Mouse (Mus musculus): ENCODE data around the gene Htr1d.
A peak's percentile ranks its signal among the peaks of the same experiment; 100 is the strongest.

GRCm38 (mm10) chr4:136454850-136455260, 31.5 kb downstream of the Htr1d start:
- TF ChIP-seq POLR2AphosphoS5 (IDR thresholded peaks at IDR 0.05; ENCODE audit: borderline replicate concordance, low read depth, low read length) (no peak), CTCF (IDR thresholded peaks at IDR 0.05 in 2 of 3, conservative IDR thresholded peaks at IDR 0.05 in 1 of 3; ENCODE audit: control insufficient read depth in 1 of 3, insufficient read depth in 1 of 3, low read depth in 2 of 3, low read length in 3 of 3, poor library complexity in 1 of 3, severe bottlenecking in 1 of 3) (peak; percentile 83 to 92 (median 91)), POLR2AphosphoS2 (IDR thresholded peaks at IDR 0.05; ENCODE audit: low read length) (no peak), JUND (IDR thresholded peaks at IDR 0.05; ENCODE audit: low read depth, low read length) (no peak), POLR2A (IDR thresholded peaks at IDR 0.05; ENCODE audit: control insufficient read depth in 1 of 2, insufficient read depth in 1 of 2, low read depth in 1 of 2, low read length in 2 of 2, poor library complexity in 1 of 2) (no peak), TCF12 (IDR thresholded peaks at IDR 0.05; ENCODE audit: low read depth, low read length) (0 out of 2 replicates have a peak, but pooled peaks have one; percentile 4), EP300 (IDR thresholded peaks at IDR 0.05; ENCODE audit: low read depth in 1 of 2, low read length in 2 of 2) (no peak)
